Mouse (Mus musculus): Measurements from ENCODE around the gene Defa36. TPM values are rescaled to one million over a fixed set of nuclear protein-coding genes. Genes with fewer than 3 reads are reported as not detected.
"Not testable (repeated sequence)": the region's sequence is repeated elsewhere in the genome, so short reads cannot be mapped to it uniquely, and the experiment has no call there.

The Defa36 gene
- total RNA-seq (2021): not detected
- long read RNA-seq, experiment 1: 0 reads
- long read RNA-seq, experiment 2: 0 reads

GRCm38 (mm10) chr8:21427111-21427510 lies at the start of gene Defa36:
Gene Defa36 (plus strand): TSS chr8:21427411.
- intact Hi-C loops (cut with DNase I; ENCODE audit: low total_unique reads); DNase-seq: not testable (repeated sequence)

- DNase-seq; intact Hi-C loops (cut with DNase I; ENCODE audit: low total_unique reads): not testable (repeated sequence)
Measured at GRCm38 (mm10) chr8:21378215-21378614, 49.0 kb upstream of the Defa36 start, which contains the start of gene Defa2. Gene Defa2 (plus strand): TSS chr8:21378515.

DNA sequence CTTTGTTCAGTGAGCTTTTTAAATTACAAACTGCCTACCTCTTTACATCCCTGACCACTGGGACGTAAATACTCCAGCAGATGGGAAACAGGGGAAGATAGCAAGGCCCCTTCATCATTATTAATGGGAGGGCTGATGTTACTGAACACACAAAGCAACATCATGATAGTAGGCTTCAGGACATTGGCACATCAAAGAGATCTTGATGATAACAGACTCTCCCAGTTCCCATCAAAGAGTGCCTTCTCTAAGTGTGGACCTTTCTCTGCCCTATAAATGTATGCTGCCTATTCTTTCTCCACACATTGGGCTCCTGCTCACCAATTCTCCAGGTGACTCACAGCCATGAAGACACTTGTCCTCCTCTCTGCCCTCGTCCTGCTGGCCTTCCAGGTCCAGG lies 35.7 kb upstream of the Defa36 start, which contains the start of gene Defa33:
Gene Defa33, plus strand, starts transcription at position 301 of the 400 bp plus-strand sequence.
- intact Hi-C loops (cut with DNase I; ENCODE audit: low total_unique reads); DNase-seq: not testable (repeated sequence)

GRCm38 (mm10) chr8:21456460-21456859 lies 29.2 kb downstream of the Defa36 start, which contains the start of gene Gm7849:
Gene Gm7849 (minus strand): TSS chr8:21456560.
- intact Hi-C loops (cut with DNase I; ENCODE audit: low total_unique reads); DNase-seq: not testable (repeated sequence)

Other genes starting within 250 kb of the Defa36 start
- not detected for gene Defa31, start 235.8 kb upstream of the Defa36 start, total RNA-seq (2021)
- gene Gm15293, start 225.8 kb upstream of the Defa36 start, total RNA-seq (2021): not detected
- not detected for gene Gm15292, start 177.7 kb upstream of the Defa36 start, total RNA-seq (2021)
- gene Defa27, start 111.9 kb upstream of the Defa36 start, total RNA-seq (2021): not detected
- not detected for gene Defa29, start 100.4 kb upstream of the Defa36 start, total RNA-seq (2021)
- not detected for gene Defa2, start 48.9 kb upstream of the Defa36 start, total RNA-seq (2021)
- not detected for gene Defa33, start 35.6 kb upstream of the Defa36 start, total RNA-seq (2021)
- gene Gm7849, start 29.1 kb downstream of the Defa36 start, total RNA-seq (2021): not detected
- gene Defa20, start 81.8 kb downstream of the Defa36 start, total RNA-seq (2021): not detected
- gene Defa32, start 101.6 kb downstream of the Defa36 start, total RNA-seq (2021): not detected
- not detected for gene Defa37, start 138.0 kb downstream of the Defa36 start, total RNA-seq (2021)
- gene Defa28, start 155.6 kb downstream of the Defa36 start, total RNA-seq (2021): not detected
- gene Gm7861, start 167.1 kb downstream of the Defa36 start, total RNA-seq (2021): not detected
- not detected for gene Defa26, start 190.8 kb downstream of the Defa36 start, total RNA-seq (2021)
- gene Defa17, start 228.4 kb downstream of the Defa36 start, total RNA-seq (2021): not detected
- gene Defa34, start 238.4 kb downstream of the Defa36 start, total RNA-seq (2021): not detected